Mouse (Mus musculus) midbrain, embryonic 12.5 days (tissue): ENCODE measurements around the gene Gm6899. TPM values are rescaled to one million over a fixed set of nuclear protein-coding genes. Genes with fewer than 3 reads are reported as not detected.

Experiments
- ATAC-seq: fragments of 200-750 bp; cut with Nextera tagmentation; 2 replicates; pipeline ENCODE4 v1.8.0; 2017; ENCODE audit warnings: low read depth, moderate TSS enrichment, moderate library complexity; ENCODE audit not compliant: low FRiP score
- H3K27ac ChIP-seq: fragments of 300-500 bp; sonication (generic); replicated peaks from 2 replicates; pipeline ENCODE4 v1.5.1; 2016; ENCODE audit warnings: mild to moderate bottlenecking
- H3K27me3 ChIP-seq: fragments of 300-500 bp; sonication (generic); 2 replicates; pipeline ENCODE4 v1.6.1; 2016; ENCODE audit warnings: mild to moderate bottlenecking
- H3K36me3 ChIP-seq: fragments of 300-500 bp; sonication (generic); 2 replicates; pipeline ENCODE4 v1.6.1; 2016
- H3K4me1 ChIP-seq: fragments of 300-500 bp; sonication (generic); 2 replicates; pipeline ENCODE4 v1.6.1; 2016
- H3K4me2 ChIP-seq: fragments of 300-500 bp; sonication (generic); replicated peaks from 2 replicates; pipeline ENCODE4 v1.6.1; 2016; ENCODE audit warnings: mild to moderate bottlenecking, moderate library complexity
- H3K4me3 ChIP-seq: fragments of 300-500 bp; sonication (generic); 2 replicates; pipeline ENCODE4 v1.5.1; 2016; ENCODE audit warnings: mild to moderate bottlenecking
- H3K9ac ChIP-seq: fragments of 300-500 bp; sonication (generic); replicated peaks from 2 replicates; pipeline ENCODE4 v1.6.1; 2016; ENCODE audit warnings: mild to moderate bottlenecking, moderate library complexity
- H3K9me3 ChIP-seq: fragments of 300-500 bp; sonication (generic); 2 replicates; pipeline ENCODE4 v1.6.1; 2016; ENCODE audit warnings: mild to moderate bottlenecking
- WGBS: fragments of 180-500 bp; shearing (Covaris S2); methylation state at CpG from one replicate; pipeline ENCODE4 v1.1.7; 2016; 5-methylcytosine and 5-hydroxymethylcytosine counted together
- polyA plus RNA-seq: library from polyadenylated mRNA; unstranded; fragments of >200 nt; fragmentation: Nextera tagmentation; extraction: Ambion mirVana; gene quantifications from 2 replicates; pipeline ENCODE4 v1.2.1, GENCODE M21; 2016

The Gm6899 gene
- polyA plus RNA-seq, 1 experiment from 2014 or later: not detected

GRCm38 (mm10) chr11:26600692-26601091 is 7.7 kb downstream of the Gm6899 start:
- Histone ChIP-seq H3K4me1 (no peaks in the 10 kb centered on the region), H3K9me3 (no peaks in the 10 kb centered on the region), H3K4me2 (no peak overlapping the region), H3K9ac (no peak overlapping the region), H3K36me3 (no peaks in the 10 kb centered on the region), H3K27ac (no peak overlapping the region), H3K27me3 (no peaks in the 10 kb centered on the region), H3K4me3 (no peak overlapping the region)
- 91% methylated on average over 4 of the region's 4 CpGs for WGBS
- ATAC-seq: no peak

- Histone ChIP-seq H3K4me1 (no peaks in the 10 kb centered on the region), H3K4me3 (no peak overlapping the region)
- 89% methylated on average over 2 of the region's 2 CpGs for WGBS
Measured at GRCm38 (mm10) chr11:26601571-26602175, 8.6 kb downstream of the Gm6899 start.

GRCm38 (mm10) chr11:26604061-26604655 is 11.1 kb downstream of the Gm6899 start:
- 92% methylated on average over 1 of the region's 1 CpGs for WGBS
- H3K4me3 ChIP-seq: no peak overlapping the region
- no peak overlapping the region for H3K27ac ChIP-seq
- H3K36me3 ChIP-seq: no peaks in the 10 kb centered on the region
- no peak for ATAC-seq
- no peaks in the 10 kb centered on the region; the same call in 1 of the 2 replicates for H3K4me1 ChIP-seq
- no peak overlapping the region for H3K9ac ChIP-seq
- H3K9me3 ChIP-seq: no peaks in the 10 kb centered on the region
- H3K4me2 ChIP-seq: no peak overlapping the region
- no peaks in the 10 kb centered on the region for H3K27me3 ChIP-seq

More at GRCm38 (mm10) chr11:26601571-26602175, 8.6 kb downstream of the Gm6899 start:
- no peak overlapping the region for H3K27ac ChIP-seq
- no peaks in the 10 kb centered on the region for H3K36me3 ChIP-seq
- no peaks in the 10 kb centered on the region for H3K9me3 ChIP-seq
- ATAC-seq: no peak
- H3K27me3 ChIP-seq: no peaks in the 10 kb centered on the region
- no peak overlapping the region for H3K4me2 ChIP-seq
- no peak overlapping the region for H3K9ac ChIP-seq

- no peak overlapping the region for H3K9ac ChIP-seq
- no peak overlapping the region for H3K27ac ChIP-seq
- no peak overlapping the region for H3K4me2 ChIP-seq
- WGBS: 76% methylated on average over 10 of the region's 10 CpGs
- H3K27me3 ChIP-seq: no peaks in the 10 kb centered on the region
- H3K4me1 ChIP-seq: no peaks in the 10 kb centered on the region; the same call in 1 of the 2 replicates
- no peak overlapping the region for H3K4me3 ChIP-seq
- no peak for ATAC-seq
- no peaks in the 10 kb centered on the region for H3K36me3 ChIP-seq
- no peaks in the 10 kb centered on the region for H3K9me3 ChIP-seq
Measured at GRCm38 (mm10) chr11:26608795-26609194, 15.8 kb downstream of the Gm6899 start.

- no peak overlapping the region for H3K4me3 ChIP-seq
- H3K4me1 ChIP-seq: no peaks in the 10 kb centered on the region
- no peak overlapping the region for H3K9ac ChIP-seq
- WGBS: 91% methylated on average over 2 of the region's 2 CpGs
- H3K27ac ChIP-seq: no peak overlapping the region
- H3K36me3 ChIP-seq: no peaks in the 10 kb centered on the region
- H3K9me3 ChIP-seq: no peaks in the 10 kb centered on the region
- ATAC-seq: no peak
- no peak overlapping the region for H3K4me2 ChIP-seq
- no peaks in the 10 kb centered on the region for H3K27me3 ChIP-seq
Measured at GRCm38 (mm10) chr11:26618475-26619223, 25.6 kb downstream of the Gm6899 start.

- H3K27me3 ChIP-seq: no peaks in the 10 kb centered on the region
- no peaks in the 10 kb centered on the region for H3K4me1 ChIP-seq
- no peak overlapping the region for H3K9ac ChIP-seq
- H3K4me2 ChIP-seq: no peak overlapping the region
- no peak overlapping the region for H3K27ac ChIP-seq
- WGBS: 89% methylated on average over 5 of the region's 5 CpGs
- H3K9me3 ChIP-seq: no peaks in the 10 kb centered on the region
- no peaks in the 10 kb centered on the region for H3K36me3 ChIP-seq
- no peak overlapping the region for H3K4me3 ChIP-seq
- ATAC-seq: no peak
Measured at GRCm38 (mm10) chr11:26622727-26623126, 29.7 kb downstream of the Gm6899 start.

- H3K4me2 ChIP-seq: no peak overlapping the region
- H3K4me1 ChIP-seq: no peaks in the 10 kb centered on the region
- H3K27me3 ChIP-seq: no peaks in the 10 kb centered on the region
- H3K27ac ChIP-seq: no peak overlapping the region
- H3K36me3 ChIP-seq: no peaks in the 10 kb centered on the region
- H3K9me3 ChIP-seq: no peaks in the 10 kb centered on the region
- 91% methylated on average over 1 of the region's 1 CpGs for WGBS
- ATAC-seq: no peak
- no peak overlapping the region for H3K4me3 ChIP-seq
- no peak overlapping the region for H3K9ac ChIP-seq
Measured at GRCm38 (mm10) chr11:26636239-26636638, 43.2 kb downstream of the Gm6899 start.

- Histone ChIP-seq H3K4me3 (no peak overlapping the region), H3K9me3 (peaks cover 5% of the 10 kb centered on the region; the same call in 1 of the 2 replicates), H3K4me1 (no peaks in the 10 kb centered on the region), H3K27ac (no peak overlapping the region), H3K9ac (no peak overlapping the region), H3K36me3 (no peaks in the 10 kb centered on the region), H3K4me2 (no peak overlapping the region), H3K27me3 (no peaks in the 10 kb centered on the region)
- WGBS: 85% methylated on average over 8 of the region's 8 CpGs
- no peak for ATAC-seq
Measured at GRCm38 (mm10) chr11:26640314-26640785, 47.3 kb downstream of the Gm6899 start.

- peaks cover 5% of the 10 kb centered on the region; the same call in 1 of the 2 replicates for H3K9me3 ChIP-seq
- H3K27ac ChIP-seq: no peak overlapping the region
- no peak overlapping the region for H3K9ac ChIP-seq
- H3K4me1 ChIP-seq: no peaks in the 10 kb centered on the region
- 90% methylated on average over 1 of the region's 1 CpGs for WGBS
- H3K36me3 ChIP-seq: no peaks in the 10 kb centered on the region
- no peak overlapping the region for H3K4me2 ChIP-seq
- no peak overlapping the region for H3K4me3 ChIP-seq
- ATAC-seq: no peak
- H3K27me3 ChIP-seq: no peaks in the 10 kb centered on the region
Measured at GRCm38 (mm10) chr11:26642141-26642540, 49.1 kb downstream of the Gm6899 start.

Other genes with a start within 250 kb of the Gm6899 start
- 23.0 and 24.7 TPM in 2 replicates for gene Fancl, start 207.1 kb upstream of the Gm6899 start, polyA plus RNA-seq
- gene Vrk2, start 758 bp downstream of the Gm6899 start, polyA plus RNA-seq: 16.9 and 17.1 TPM in 2 replicates